Mouse (Mus musculus) testis, adult 2 months (tissue): ENCODE measurements around the gene Myt1l.

Source experiments
- CTCF ChIP-seq: fragments of 200-500 bp; IDR thresholded peaks from 2 replicates; pipeline ENCODE4 v1.5.1; 2012; ENCODE audit warnings: low read depth, mild to moderate bottlenecking, inconsistent platforms, low read length, moderate library complexity; ENCODE audit not compliant: control insufficient read depth, insufficient read depth, insufficient replicate concordance
- POLR2A ChIP-seq: fragments of 200-500 bp; IDR thresholded peaks from 2 replicates; pipeline ENCODE4 v1.6.1; 2012; ENCODE audit warnings: low read depth, mild to moderate bottlenecking, inconsistent platforms, low read length, moderate library complexity; ENCODE audit not compliant: control insufficient read depth

DNA sequence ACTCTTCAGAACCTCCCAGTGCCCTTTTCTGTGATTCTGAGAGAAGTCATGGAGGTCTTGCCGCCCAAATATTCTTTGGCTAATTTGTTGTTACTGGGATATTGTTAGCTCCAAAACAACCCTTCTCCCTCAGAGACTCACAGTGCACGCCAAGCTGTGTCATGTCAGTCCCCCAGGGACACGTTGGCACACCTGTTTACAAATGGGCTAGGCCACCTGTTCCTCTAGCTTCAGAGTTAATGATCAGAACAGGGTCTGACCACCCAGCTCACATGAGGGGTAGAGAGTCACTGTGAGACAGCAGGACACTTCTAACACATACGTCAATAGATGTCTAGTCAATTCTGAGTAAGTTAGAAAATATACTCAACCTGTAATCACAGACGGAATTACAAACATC, 12.6 kb downstream of the Myt1l start:
- no peak for TF ChIP-seq CTCF
- no peak for TF ChIP-seq POLR2A
